Comparison of ENCODE assay signal across 25 mouse cellular contexts in the genomic region with DNA sequence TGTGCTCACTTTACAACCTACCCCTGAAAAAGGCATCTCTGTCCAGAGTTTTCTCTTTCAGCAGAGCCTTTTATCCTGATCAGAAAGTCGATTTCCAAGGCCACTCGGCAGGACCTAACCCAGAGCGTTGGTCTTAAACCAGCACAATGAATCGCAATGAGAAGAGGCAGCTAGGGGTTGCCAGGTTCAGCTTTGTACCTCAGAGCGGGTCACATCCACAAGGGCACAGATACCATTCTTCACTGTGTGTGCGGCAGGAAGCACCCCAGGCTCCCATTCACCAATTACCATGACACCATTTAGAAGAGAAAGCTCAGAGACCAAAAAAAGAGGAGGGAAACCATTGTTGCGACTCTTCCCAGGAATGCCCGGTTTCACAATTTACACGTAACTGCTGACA.
DNase-seq lines count a peak whose midpoint lies in the region; ATAC-seq and TF ChIP-seq lines count a peak whose summit lies in the region.
"Had no signal": no experiment of that assay in that cellular context is flagged by ENCODE, and none has a peak within 500 bp of the region (broad histone marks: within the 10 kb centered on the region; RNA-seq: fewer than 3 reads in every experiment).

No protein-coding gene starts in this region.

- no peaks in the 10 kb centered on the region for H3K9me3 ChIP-seq in midbrain, embryonic 15.5 days
- H3K9me3 ChIP-seq in midbrain, embryonic 14.5 days (ENCODE audit: control insufficient read depth, low read length), result no peaks in the 10 kb centered on the region
- H3K9me3 ChIP-seq in hindbrain, embryonic 12.5 days (replicated peaks), result no peaks in the 10 kb centered on the region
- no peaks in the 10 kb centered on the region for H3K9me3 ChIP-seq in neural tube, embryonic 13.5 days
- no peaks in the 10 kb centered on the region for H3K9me3 ChIP-seq in liver, postnatal 0 days (ENCODE audit: low read length)
- H3K9me3 ChIP-seq: heart, embryonic 10.5 days; intestine, embryonic 15.5 days; limb, embryonic 15.5 days; liver, embryonic 15.5 days had no signal

- TF ChIP-seq CTCF in liver, postnatal 0 days (IDR thresholded peaks at IDR 0.05; ENCODE audit: low read depth), result no peak

- no peaks in the 10 kb centered on the region for H3K36me3 ChIP-seq in midbrain, embryonic 15.5 days (replicated peaks)
- H3K36me3 ChIP-seq in midbrain, embryonic 14.5 days (ENCODE audit: control insufficient read depth, insufficient read depth, low read length), result no peaks in the 10 kb centered on the region
- no peaks in the 10 kb centered on the region for H3K36me3 ChIP-seq in hindbrain, embryonic 12.5 days
- no peaks in the 10 kb centered on the region for H3K36me3 ChIP-seq in neural tube, embryonic 13.5 days
- H3K36me3 ChIP-seq in liver, postnatal 0 days (replicated peaks; ENCODE audit: insufficient read depth, low read length), result no peaks in the 10 kb centered on the region
- H3K36me3 ChIP-seq: heart, embryonic 10.5 days; intestine, embryonic 15.5 days; limb, embryonic 15.5 days; liver, embryonic 15.5 days had no signal

- ATAC-seq in midbrain, embryonic 15.5 days (replicated peaks), result peak; percentile 68; the same call in 1 of the 2 replicates
- no peak for ATAC-seq in midbrain, embryonic 14.5 days (ENCODE audit: low FRiP score, low TSS enrichment)
- no peak for ATAC-seq in hindbrain, embryonic 12.5 days (ENCODE audit: low FRiP score)
- no peak for ATAC-seq in neural tube, embryonic 13.5 days (ENCODE audit: low read depth)
- no peak for ATAC-seq in erythroid progenitor cell, adult 5-6 weeks (replicated peaks; ENCODE audit: low FRiP score, poor library complexity, severe bottlenecking)
- no peak for ATAC-seq in liver, postnatal 0 days
- ATAC-seq: forebrain, postnatal 0 days; intestine, embryonic 15.5 days had no signal

- no peak for DNase-seq in midbrain, embryonic 14.5 days
- peak; percentile 34 for DNase-seq in embryo, embryonic 10.5 days (ENCODE audit: low spot score)
- no peak for DNase-seq in frontal cortex, postnatal 10 days (ENCODE audit: low spot score in 2 of 2)
- no peak for DNase-seq in liver, postnatal 0 days
- DNase-seq: adrenal gland, postnatal 25 days; cerebellum, adult 9-11 months; forebrain, postnatal 0 days; gastrocnemius, postnatal 25 days; heart, postnatal 4 days; kidney, adult 8-10 months; kidney, postnatal 10 days; left cerebral cortex, postnatal 4 days; lung, postnatal 4 days; retina, postnatal 1 day; right cerebral cortex, postnatal 25 days; thymus, postnatal 14 days had no signal

- H3K27me3 ChIP-seq in midbrain, embryonic 15.5 days (replicated peaks), result no peaks in the 10 kb centered on the region
- no peaks in the 10 kb centered on the region for H3K27me3 ChIP-seq in midbrain, embryonic 14.5 days (ENCODE audit: control insufficient read depth, insufficient read depth, low read length)
- no peaks in the 10 kb centered on the region for H3K27me3 ChIP-seq in hindbrain, embryonic 12.5 days
- H3K27me3 ChIP-seq in neural tube, embryonic 13.5 days, result no peaks in the 10 kb centered on the region
- H3K27me3 ChIP-seq in liver, postnatal 0 days (ENCODE audit: insufficient read depth, low read length), result no peaks in the 10 kb centered on the region
- H3K27me3 ChIP-seq: intestine, embryonic 15.5 days; limb, embryonic 15.5 days; liver, embryonic 15.5 days had no signal

- no peak overlapping the region for H3K27ac ChIP-seq in midbrain, embryonic 15.5 days
- H3K27ac ChIP-seq in midbrain, embryonic 14.5 days (replicated peaks; ENCODE audit: low read depth, low read length), result no peak overlapping the region
- H3K27ac ChIP-seq in hindbrain, embryonic 12.5 days, result peak overlapping the region; percentile 52
- H3K27ac ChIP-seq in neural tube, embryonic 13.5 days (replicated peaks), result peak overlapping the region; percentile 59
- no peak overlapping the region for H3K27ac ChIP-seq in liver, postnatal 0 days (ENCODE audit: low read depth)
- H3K27ac ChIP-seq: heart, embryonic 10.5 days; intestine, embryonic 15.5 days; limb, embryonic 15.5 days; liver, embryonic 15.5 days had no signal

- no peak for TF ChIP-seq EP300 in liver, postnatal 0 days (IDR thresholded peaks at IDR 0.05; ENCODE audit: low read depth)

- no peak overlapping the region for H3K4me3 ChIP-seq in midbrain, embryonic 15.5 days
- no peak overlapping the region for H3K4me3 ChIP-seq in midbrain, embryonic 14.5 days (replicated peaks; ENCODE audit: low read depth, low read length)
- H3K4me3 ChIP-seq in hindbrain, embryonic 12.5 days, result no peak overlapping the region
- H3K4me3 ChIP-seq in neural tube, embryonic 13.5 days, result no peak overlapping the region
- no peak overlapping the region for H3K4me3 ChIP-seq in liver, postnatal 0 days (ENCODE audit: low read depth, low read length)
- H3K4me3 ChIP-seq: heart, embryonic 10.5 days; intestine, embryonic 15.5 days; limb, embryonic 15.5 days; liver, embryonic 15.5 days; myocyte had no signal

- peaks cover 30% of the 10 kb centered on the region for H3K4me1 ChIP-seq in midbrain, embryonic 15.5 days
- peaks cover 13% of the 10 kb centered on the region for H3K4me1 ChIP-seq in midbrain, embryonic 14.5 days (ENCODE audit: control insufficient read depth, insufficient read depth, low read length)
- peaks cover 32% of the 10 kb centered on the region for H3K4me1 ChIP-seq in hindbrain, embryonic 12.5 days
- H3K4me1 ChIP-seq in neural tube, embryonic 13.5 days (replicated peaks), result peaks cover 72% of the 10 kb centered on the region
- no peaks in the 10 kb centered on the region for H3K4me1 ChIP-seq in liver, postnatal 0 days (ENCODE audit: insufficient read depth)
- H3K4me1 ChIP-seq: heart, embryonic 10.5 days; intestine, embryonic 15.5 days; liver, embryonic 15.5 days had no signal

- 41% methylated on average over 9 of the region's 9 CpGs for WGBS in midbrain, embryonic 15.5 days
- WGBS in midbrain, embryonic 14.5 days, result 43% methylated on average over 9 of the region's 9 CpGs
- WGBS in hindbrain, embryonic 12.5 days, result 34% methylated on average over 9 of the region's 9 CpGs
- 10% methylated on average over 9 of the region's 9 CpGs for WGBS in neural tube, embryonic 13.5 days
- WGBS in liver, postnatal 0 days (ENCODE audit: insufficient replicate concordance), result 76% methylated on average over 9 of the region's 9 CpGs

- H3K4me2 ChIP-seq in midbrain, embryonic 15.5 days, result no peak overlapping the region
- no peak overlapping the region for H3K4me2 ChIP-seq in midbrain, embryonic 14.5 days (ENCODE audit: low read length)
- no peak overlapping the region; the same call in 1 of the 2 replicates for H3K4me2 ChIP-seq in hindbrain, embryonic 12.5 days (replicated peaks)
- no peak overlapping the region for H3K4me2 ChIP-seq in neural tube, embryonic 13.5 days
- no peak overlapping the region for H3K4me2 ChIP-seq in liver, postnatal 0 days (ENCODE audit: low read depth, low read length)
- H3K4me2 ChIP-seq: intestine, embryonic 15.5 days; limb, embryonic 15.5 days; liver, embryonic 15.5 days had no signal

- no peak overlapping the region for H3K9ac ChIP-seq in midbrain, embryonic 15.5 days
- no peak overlapping the region for H3K9ac ChIP-seq in midbrain, embryonic 14.5 days (replicated peaks; ENCODE audit: low read length)
- H3K9ac ChIP-seq in hindbrain, embryonic 12.5 days, result no peak overlapping the region
- H3K9ac ChIP-seq in neural tube, embryonic 13.5 days, result peak overlapping the region; percentile 34; the same call in 1 of the 2 replicates
- no peak overlapping the region for H3K9ac ChIP-seq in liver, postnatal 0 days (replicated peaks)
- H3K9ac ChIP-seq: forebrain, postnatal 0 days; intestine, embryonic 15.5 days; limb, embryonic 15.5 days; liver, embryonic 15.5 days had no signal

Comparison
In these comparisons a context has a peak if more than half of its experiments do, and no peak if none do; other contexts are left out.
1. H3K27ac ChIP-seq: peak in hindbrain, embryonic 12.5 days (single experiment) and neural tube, embryonic 13.5 days (single experiment); none in midbrain, embryonic 15.5 days (single experiment), midbrain, embryonic 14.5 days (single experiment) and liver, postnatal 0 days (single experiment).